Mouse (Mus musculus) midbrain, embryonic 15.5 days (tissue): ENCODE measurements around the gene Hamp. TPM values are rescaled to one million over a fixed set of nuclear protein-coding genes. Genes with fewer than 3 reads are reported as not detected.

Source experiments
- ATAC-seq: fragments of 200-750 bp; cut with Nextera tagmentation; replicated peaks from 2 replicates; pipeline ENCODE4 v1.8.0; 2017; ENCODE audit warnings: moderate TSS enrichment
- H3K27ac ChIP-seq: fragments of 300-500 bp; sonication (generic); 2 replicates; pipeline ENCODE4 v1.5.1; 2015; ENCODE audit warnings: mild to moderate bottlenecking, inconsistent platforms
- H3K27me3 ChIP-seq: fragments of 300-500 bp; sonication (generic); replicated peaks from 2 replicates; pipeline ENCODE4 v1.6.1; 2015; ENCODE audit warnings: inconsistent platforms
- H3K36me3 ChIP-seq: fragments of 300-500 bp; sonication (generic); replicated peaks from 2 replicates; pipeline ENCODE4 v1.6.1; 2015; ENCODE audit warnings: inconsistent platforms
- H3K4me1 ChIP-seq: fragments of 300-500 bp; sonication (generic); 2 replicates; pipeline ENCODE4 v1.6.1; 2015; ENCODE audit warnings: inconsistent platforms
- H3K4me2 ChIP-seq: fragments of 300-500 bp; sonication (generic); 2 replicates; pipeline ENCODE4 v1.6.1; 2015; ENCODE audit warnings: inconsistent platforms, mild to moderate bottlenecking, moderate library complexity
- H3K4me3 ChIP-seq: fragments of 300-500 bp; sonication (generic); 2 replicates; pipeline ENCODE4 v1.5.1; 2015; ENCODE audit warnings: mild to moderate bottlenecking, inconsistent platforms
- H3K9ac ChIP-seq: fragments of 300-500 bp; sonication (generic); 2 replicates; pipeline ENCODE4 v1.6.1; 2015; ENCODE audit warnings: mild to moderate bottlenecking, inconsistent platforms
- H3K9me3 ChIP-seq: fragments of 300-500 bp; sonication (generic); 2 replicates; pipeline ENCODE4 v1.6.1; 2016; ENCODE audit warnings: inconsistent platforms
- WGBS: fragments of 180-500 bp; shearing (Covaris S2); methylation state at CpG from one replicate; pipeline ENCODE4 v1.1.7; 2015; ENCODE audit warnings: mixed read lengths; 5-methylcytosine and 5-hydroxymethylcytosine counted together
- polyA plus RNA-seq: library from polyadenylated mRNA; unstranded; fragments of >200 nt; fragmentation: Nextera tagmentation; extraction: Ambion mirVana; gene quantifications from 2 replicates; pipeline ENCODE4 v1.2.1, GENCODE M21; 2015

Hamp gene
- polyA plus RNA-seq, 1 experiment from 2014 or later = not detected

DNA sequence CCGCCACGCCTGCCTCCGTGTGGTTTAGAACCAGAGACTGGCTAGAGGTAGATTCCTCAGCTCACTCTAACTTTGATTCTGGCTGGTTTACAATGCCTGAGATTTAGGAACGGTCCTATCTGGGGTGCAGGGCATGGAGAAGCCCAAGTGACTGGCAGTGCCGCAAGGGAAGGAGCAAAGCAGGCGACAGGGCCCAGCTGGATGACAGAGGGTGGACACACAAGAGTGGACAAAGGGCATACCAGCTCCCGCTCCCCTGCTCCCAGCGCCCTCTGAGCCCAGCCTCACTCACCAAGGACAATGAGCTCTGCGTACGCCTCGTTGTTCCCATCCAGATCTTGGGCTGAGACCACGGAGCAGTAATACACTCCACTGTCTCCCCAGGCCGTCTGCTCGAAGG lies 21.8 kb upstream of the Hamp start:
- H3K4me3 ChIP-seq = no peak overlapping the region
- H3K27ac ChIP-seq = no peak overlapping the region
- H3K9ac ChIP-seq = no peak overlapping the region
- H3K4me2 ChIP-seq = no peak overlapping the region
- H3K9me3 ChIP-seq = no peaks in the 10 kb centered on the region
- no peak for ATAC-seq
- H3K36me3 ChIP-seq = no peaks in the 10 kb centered on the region
- no peaks in the 10 kb centered on the region for H3K27me3 ChIP-seq
- WGBS = 76% methylated on average over 14 of the region's 14 CpGs
- no peaks in the 10 kb centered on the region for H3K4me1 ChIP-seq

- no peak for ATAC-seq
- Histone ChIP-seq H3K4me2 (no peak overlapping the region), H3K4me3 (no peak overlapping the region), H3K9ac (no peak overlapping the region), H3K36me3 (no peaks in the 10 kb centered on the region), H3K27ac (no peak overlapping the region), H3K27me3 (no peaks in the 10 kb centered on the region), H3K4me1 (0 out of 2 replicates have a peak, but pooled peaks cover under 1% of the 10 kb centered on the region), H3K9me3 (no peaks in the 10 kb centered on the region)
- 88% methylated on average over 7 of the region's 7 CpGs for WGBS
Observed at GRCm38 (mm10) chr7:30964366-30964765, 20.5 kb upstream of the Hamp start.

DNA sequence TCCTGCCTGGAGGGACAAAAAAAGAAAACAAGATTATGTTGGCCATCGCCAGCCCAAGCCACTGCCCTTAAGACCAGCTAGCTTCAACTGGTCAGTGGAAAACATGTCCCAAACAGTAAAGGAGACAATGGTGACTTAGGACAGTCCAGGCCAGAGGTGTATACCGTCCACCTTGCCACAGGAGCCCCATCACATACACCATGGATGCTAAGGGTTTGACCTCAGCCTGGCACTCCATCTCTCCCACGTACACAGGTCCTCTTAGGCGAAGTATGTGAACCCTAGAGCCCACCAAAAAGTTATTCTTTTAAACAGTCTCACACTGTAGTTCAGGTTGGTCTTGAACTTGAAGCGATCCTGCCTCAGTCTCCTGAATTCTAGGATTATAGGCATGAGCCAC lies 19.0 kb upstream of the Hamp start:
- no peak for ATAC-seq
- 95% methylated on average over 5 of the region's 5 CpGs for WGBS
- Histone ChIP-seq H3K9ac (no peak overlapping the region), H3K4me1 (peaks cover 15% of the 10 kb centered on the region), H3K27ac (no peak overlapping the region), H3K27me3 (no peaks in the 10 kb centered on the region), H3K4me3 (no peak overlapping the region), H3K36me3 (no peaks in the 10 kb centered on the region), H3K9me3 (no peaks in the 10 kb centered on the region), H3K4me2 (no peak overlapping the region)

DNA sequence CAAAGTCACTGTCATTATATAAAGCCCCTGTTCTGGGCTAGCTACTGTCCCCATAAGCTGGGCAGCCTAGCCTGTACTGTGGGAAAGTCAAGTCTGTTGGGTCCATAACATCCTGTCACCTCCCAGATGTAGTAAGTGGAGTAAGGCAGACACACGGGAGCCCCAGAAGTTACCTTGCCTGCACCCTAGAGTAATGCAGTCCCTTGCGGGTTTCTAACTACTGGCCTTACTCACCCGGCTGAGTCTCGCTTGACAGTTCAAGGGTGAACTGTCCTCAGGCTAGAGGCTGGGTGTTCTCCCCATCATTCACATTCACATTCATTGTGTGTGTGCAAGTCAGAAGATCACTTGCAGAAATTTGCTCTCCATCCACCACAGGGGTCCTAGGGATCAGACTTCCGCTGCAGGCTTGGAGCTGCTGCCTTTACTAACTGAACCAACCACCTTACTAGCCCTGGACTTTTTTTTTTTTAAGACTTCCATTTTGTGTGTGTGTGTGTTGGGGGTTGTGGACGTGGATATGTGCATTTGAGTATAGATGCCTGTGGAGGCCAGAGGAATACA lies 16.0 kb upstream of the Hamp start:
- Histone ChIP-seq H3K36me3 (no peaks in the 10 kb centered on the region), H3K9ac (no peak overlapping the region), H3K27ac (no peak overlapping the region), H3K4me3 (no peak overlapping the region), H3K4me2 (no peak overlapping the region), H3K4me1 (peaks cover 26% of the 10 kb centered on the region), H3K9me3 (no peaks in the 10 kb centered on the region), H3K27me3 (no peaks in the 10 kb centered on the region)
- WGBS = 86% methylated on average over 6 of the region's 6 CpGs
- no peak for ATAC-seq

- Histone ChIP-seq H3K27ac (no peak overlapping the region), H3K4me3 (no peak overlapping the region), H3K4me1 (peaks cover 26% of the 10 kb centered on the region), H3K9me3 (no peaks in the 10 kb centered on the region), H3K36me3 (peaks cover 4% of the 10 kb centered on the region; the same call in 1 of the 2 replicates), H3K27me3 (no peaks in the 10 kb centered on the region), H3K4me2 (no peak overlapping the region), H3K9ac (no peak overlapping the region)
- ATAC-seq = no peak
- 95% methylated on average over 9 of the region's 9 CpGs for WGBS
Observed at GRCm38 (mm10) chr7:30958866-30959487, 15.1 kb upstream of the Hamp start.

DNA sequence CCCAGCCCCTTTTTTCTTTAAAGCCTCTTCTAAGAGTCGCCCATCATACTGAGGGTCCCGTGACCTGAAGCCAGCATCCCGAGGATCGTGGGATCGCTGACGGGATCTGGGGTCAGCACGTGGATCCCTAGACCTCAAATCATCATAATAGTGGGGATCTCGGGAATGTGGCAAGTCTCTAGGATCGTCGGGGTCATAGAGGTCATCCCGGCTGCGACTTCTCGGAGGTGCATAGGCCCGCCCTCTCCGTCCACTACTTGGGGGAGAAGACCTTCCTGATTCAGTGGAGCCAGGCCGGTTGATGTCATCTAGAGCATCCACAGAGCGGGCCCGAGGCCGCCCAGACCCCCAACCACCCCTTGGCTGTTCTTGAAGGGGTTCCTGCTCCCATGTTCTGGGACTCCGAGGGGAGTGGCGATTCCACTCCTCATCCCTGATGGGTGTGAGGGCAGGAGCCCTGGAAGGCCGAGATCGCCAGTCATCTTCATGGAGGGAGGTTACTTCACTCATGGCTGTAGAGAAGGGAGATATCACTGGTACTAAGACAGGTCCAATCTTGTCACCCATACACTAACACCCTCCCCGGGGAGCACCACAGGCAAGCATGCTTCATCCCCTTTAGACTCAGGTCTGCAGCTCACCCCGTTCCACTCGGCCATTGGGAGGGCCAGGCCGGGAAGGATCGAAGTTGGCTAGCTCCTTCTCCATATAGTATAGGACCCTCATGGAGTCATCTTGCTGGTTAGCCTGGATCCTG lies 14.5 kb upstream of the Hamp start:
- Histone ChIP-seq H3K4me3 (peak overlapping the region; percentile 92), H3K36me3 (peaks cover 8% of the 10 kb centered on the region; the same call in 1 of the 2 replicates), H3K9me3 (no peaks in the 10 kb centered on the region), H3K9ac (peak overlapping the region; percentile 97), H3K27me3 (no peaks in the 10 kb centered on the region), H3K4me1 (peaks cover 26% of the 10 kb centered on the region), H3K4me2 (peak overlapping the region; percentile 84), H3K27ac (peak overlapping the region; percentile 99)
- ATAC-seq = no peak; the same call in 1 of the 2 replicates
- WGBS = 76% methylated on average over 28 of the region's 28 CpGs

- no peaks in the 10 kb centered on the region for H3K9me3 ChIP-seq
- H3K27ac ChIP-seq = peak overlapping the region; percentile 99
- H3K4me2 ChIP-seq = peak overlapping the region; percentile 84
- H3K4me1 ChIP-seq = peaks cover 26% of the 10 kb centered on the region
- peak overlapping the region; percentile 92 for H3K4me3 ChIP-seq
- H3K36me3 ChIP-seq = peaks cover 17% of the 10 kb centered on the region; the same call in 1 of the 2 replicates
- ATAC-seq = peak; percentile 63
- H3K9ac ChIP-seq = peak overlapping the region; percentile 97
- H3K27me3 ChIP-seq = no peaks in the 10 kb centered on the region
- under 1% methylated on average over 43 of the region's 43 CpGs for whole genome bisulfite sequencing
Observed at GRCm38 (mm10) chr7:30957367-30957783, 13.5 kb upstream of the Hamp start.

DNA sequence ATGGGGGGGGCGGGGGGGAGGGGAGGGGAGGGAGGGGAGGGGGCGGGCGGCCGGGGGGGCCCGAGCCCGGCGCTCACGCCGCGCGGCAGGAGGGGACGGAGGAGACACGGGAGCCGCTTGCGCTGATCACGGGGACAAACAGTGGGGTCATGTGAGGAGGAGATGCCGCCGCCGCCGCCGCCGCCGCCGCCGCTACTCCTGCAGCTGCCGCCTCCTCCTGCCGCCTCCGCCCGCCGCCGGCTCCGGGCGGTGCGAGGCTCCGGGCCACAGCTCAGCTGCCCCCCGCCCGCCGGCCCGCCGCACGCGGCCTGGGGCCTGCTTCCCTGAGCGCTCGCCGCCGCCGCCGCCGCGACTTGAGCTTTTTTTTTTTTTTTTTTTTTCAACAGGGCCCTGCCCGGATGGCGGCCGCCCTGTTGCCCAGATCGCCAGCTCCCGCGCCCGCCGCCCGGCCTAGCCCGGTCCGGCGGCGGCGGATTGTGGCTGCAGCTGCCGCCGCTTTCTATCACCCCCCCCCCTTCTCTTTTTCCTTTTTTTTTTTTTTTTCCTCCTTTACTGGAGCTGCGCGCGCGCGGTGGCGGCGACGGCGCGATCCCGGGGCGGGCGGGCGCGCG lies 13.0 kb upstream of the Hamp start, which contains the start of gene Usf2:
Gene Usf2, minus strand, starts transcription at position 48 of the 611 bp plus-strand sequence.
- Histone ChIP-seq H3K9ac (peak within 1 kb of the TSS; percentile 97), H3K36me3 (peaks cover 22% of the 10 kb centered on the region; the same call in 1 of the 2 replicates), H3K9me3 (no peaks in the 10 kb centered on the region), H3K4me1 (peaks cover 26% of the 10 kb centered on the region), H3K27me3 (no peaks in the 10 kb centered on the region), H3K27ac (peak within 1 kb of the TSS; percentile 99), H3K4me3 (peak within 1 kb of the TSS; percentile 92), H3K4me2 (peak within 1 kb of the TSS; percentile 84)
- ATAC-seq = peak; percentile 59
- whole genome bisulfite sequencing = under 1% methylated on average over 40 of the region's 82 CpGs

GRCm38 (mm10) chr7:30956357-30956751 lies 12.5 kb upstream of the Hamp start:
- Histone ChIP-seq H3K27me3 (no peaks in the 10 kb centered on the region), H3K4me3 (peak overlapping the region; percentile 92), H3K9ac (peak overlapping the region; percentile 97), H3K9me3 (no peaks in the 10 kb centered on the region), H3K4me1 (peaks cover 26% of the 10 kb centered on the region), H3K36me3 (peaks cover 25% of the 10 kb centered on the region; the same call in 1 of the 2 replicates), H3K4me2 (peak overlapping the region; percentile 84), H3K27ac (peak overlapping the region; percentile 99)
- WGBS = 0% methylated on average over 34 of the region's 49 CpGs
- ATAC-seq = peak; percentile 43

GRCm38 (mm10) chr7:30955584-30956356 lies 11.9 kb upstream of the Hamp start:
- H3K9me3 ChIP-seq = no peaks in the 10 kb centered on the region
- ATAC-seq = peak; percentile 65
- H3K4me3 ChIP-seq = peak overlapping the region; percentile 92
- H3K4me1 ChIP-seq = peaks cover 26% of the 10 kb centered on the region
- peak overlapping the region; percentile 84 for H3K4me2 ChIP-seq
- H3K27ac ChIP-seq = peak overlapping the region; percentile 99
- peaks cover 25% of the 10 kb centered on the region; the same call in 1 of the 2 replicates for H3K36me3 ChIP-seq
- under 1% methylated on average over 56 of the region's 64 CpGs for WGBS
- peak overlapping the region; percentile 97 for H3K9ac ChIP-seq
- H3K27me3 ChIP-seq = no peaks in the 10 kb centered on the region

DNA sequence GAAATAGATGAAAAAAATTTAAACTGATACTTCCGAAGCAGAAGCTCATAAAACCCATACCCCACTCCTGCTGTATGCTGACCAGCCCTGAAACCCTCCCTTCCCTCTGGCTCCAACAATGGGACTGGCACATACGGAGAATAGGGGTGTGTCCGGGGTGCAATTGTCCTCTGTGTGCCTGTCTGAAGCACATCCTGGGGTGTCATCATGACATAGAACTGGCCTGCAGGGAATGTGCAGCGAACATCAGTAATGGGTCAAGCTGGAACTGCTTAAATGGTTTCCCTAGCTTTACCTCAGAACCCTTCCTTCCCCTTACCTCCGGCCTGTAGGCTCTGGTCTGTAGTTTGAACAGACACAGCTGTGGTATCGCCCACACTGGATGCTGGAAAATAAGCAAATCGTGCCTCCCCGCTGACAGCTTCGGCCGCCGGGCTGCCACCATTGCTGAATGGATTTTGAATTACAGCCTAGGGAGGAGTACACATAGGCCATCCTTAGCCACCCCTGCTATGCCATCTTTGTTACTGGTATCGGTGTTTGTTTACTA lies 11.2 kb upstream of the Hamp start:
- 89% methylated on average over 12 of the region's 12 CpGs for WGBS
- Histone ChIP-seq H3K4me1 (peaks cover 26% of the 10 kb centered on the region), H3K9me3 (no peaks in the 10 kb centered on the region), H3K4me2 (peak overlapping the region; percentile 84), H3K9ac (peak overlapping the region; percentile 97; the same call in 1 of the 2 replicates), H3K36me3 (peaks cover 29% of the 10 kb centered on the region; the same call in 1 of the 2 replicates), H3K27me3 (no peaks in the 10 kb centered on the region), H3K27ac (no peak overlapping the region), H3K4me3 (peak overlapping the region; percentile 92)
- ATAC-seq = 0 out of 2 replicates have a peak, but pooled peaks have one; percentile 6
